Mouse (Mus musculus) gastrocnemius, postnatal 25 days (tissue): ENCODE measurements around the gene Smad5. TPM values are rescaled to one million over a fixed set of nuclear protein-coding genes. Genes with fewer than 3 reads are reported as not detected.

Experiments used
- DNase-seq: peaks from one replicate; pipeline ENCODE4 v3.0.0; 2022
- total RNA-seq, 2 experiments: library from RNA; stranded (reverse); gene quantifications; 1 replicate in 1 of 2; 2 replicates in 1 of 2; pipeline ENCODE4 v1.2.3; 2021

The Smad5 gene
- total RNA-seq, 2 experiments from 2014 or later: 18.5 to 19.7 TPM

- no peak for DNase-seq
These were observed 886 bp upstream of the Smad5 start for GRCm38 (mm10) chr13:56701924-56702323.

GRCm38 (mm10) chr13:56703222-56703870 lies 536 bp downstream of the Smad5 start:
- DNase-seq: peak; percentile 72

DNA sequence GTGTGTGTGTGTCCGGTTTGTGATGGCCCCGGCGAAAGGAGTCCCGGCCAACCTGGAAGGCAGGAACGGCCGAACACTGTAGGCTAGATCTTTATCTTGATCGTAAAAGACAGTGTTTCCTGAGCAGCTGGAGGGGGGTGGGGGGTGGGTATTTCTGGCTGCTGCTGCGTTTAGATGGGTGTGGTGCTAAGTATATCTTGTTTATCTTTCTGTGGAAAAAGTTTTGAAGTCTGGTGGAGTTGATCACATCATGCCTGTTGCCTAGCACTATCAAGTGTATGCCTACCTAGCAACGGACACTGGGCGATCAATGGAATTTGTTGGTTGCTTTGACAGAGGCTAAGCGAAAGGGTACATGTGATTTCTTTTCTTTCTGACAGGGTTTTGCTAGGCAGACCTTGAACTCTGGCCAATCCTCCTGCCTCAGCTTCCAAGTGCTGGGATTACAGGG lies 1.1 kb downstream of the Smad5 start:
- peak; percentile 16 for DNase-seq

DNA sequence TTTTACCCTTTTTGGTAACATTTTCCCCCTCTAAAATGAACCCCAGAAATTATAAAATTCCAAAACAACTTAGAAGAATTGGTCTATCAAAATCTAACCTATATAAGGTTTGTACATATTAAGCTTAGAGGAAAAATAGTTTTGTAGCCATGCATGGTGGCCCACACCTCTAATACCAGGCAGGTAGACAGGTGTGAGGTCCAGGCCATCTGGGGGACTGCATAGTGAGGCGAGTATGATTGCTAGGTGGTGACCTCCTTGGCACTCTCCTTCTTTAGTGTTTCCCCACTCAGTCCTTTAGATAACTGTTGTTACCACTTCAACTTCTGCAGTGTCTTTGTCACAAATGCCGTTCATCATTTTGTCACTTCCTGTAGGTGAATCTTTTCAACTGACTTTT lies 1.8 kb downstream of the Smad5 start:
- no peak for DNase-seq

DNA sequence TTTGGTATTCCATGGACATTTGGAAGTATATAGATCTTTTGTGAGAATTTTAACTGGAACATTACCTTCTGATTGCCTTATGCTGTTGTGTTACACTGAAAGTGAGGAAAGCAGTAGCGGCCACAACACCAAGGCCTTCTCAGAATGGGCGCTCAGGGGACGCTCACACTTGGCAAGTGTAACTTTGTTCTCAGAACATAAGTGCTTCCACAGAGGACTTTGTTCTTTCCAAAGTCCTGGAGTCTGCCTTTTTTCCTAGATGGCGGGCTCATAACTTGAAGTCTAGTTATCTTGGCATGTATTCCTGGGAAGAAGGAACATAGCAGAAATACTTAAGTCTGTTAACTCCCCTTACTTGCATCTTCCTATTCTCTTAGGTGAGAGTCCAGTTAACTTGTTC lies 4.3 kb downstream of the Smad5 start:
- no peak for DNase-seq

DNA sequence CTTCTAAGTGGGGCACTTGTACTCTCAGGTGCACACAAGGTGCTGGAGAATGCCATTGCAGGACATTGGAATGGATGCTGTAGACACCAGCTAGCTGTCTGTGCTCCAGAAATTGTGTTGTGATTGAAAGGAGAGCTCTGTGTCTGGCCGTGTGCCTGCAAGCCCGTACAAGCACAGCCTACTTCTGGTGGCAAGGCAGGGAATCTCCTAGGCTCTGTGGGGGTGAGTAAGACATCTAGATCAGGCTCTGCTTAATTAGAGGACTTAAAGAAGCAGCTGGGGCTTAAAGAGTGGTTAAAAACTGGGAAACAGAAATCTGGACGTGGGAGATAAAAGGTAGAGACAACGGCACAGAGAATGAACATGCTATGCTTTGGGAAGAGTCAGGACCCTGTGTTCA lies 4.8 kb downstream of the Smad5 start:
- DNase-seq: no peak

GRCm38 (mm10) chr13:56710620-56711019 lies 7.8 kb downstream of the Smad5 start:
- DNase-seq: no peak

DNA sequence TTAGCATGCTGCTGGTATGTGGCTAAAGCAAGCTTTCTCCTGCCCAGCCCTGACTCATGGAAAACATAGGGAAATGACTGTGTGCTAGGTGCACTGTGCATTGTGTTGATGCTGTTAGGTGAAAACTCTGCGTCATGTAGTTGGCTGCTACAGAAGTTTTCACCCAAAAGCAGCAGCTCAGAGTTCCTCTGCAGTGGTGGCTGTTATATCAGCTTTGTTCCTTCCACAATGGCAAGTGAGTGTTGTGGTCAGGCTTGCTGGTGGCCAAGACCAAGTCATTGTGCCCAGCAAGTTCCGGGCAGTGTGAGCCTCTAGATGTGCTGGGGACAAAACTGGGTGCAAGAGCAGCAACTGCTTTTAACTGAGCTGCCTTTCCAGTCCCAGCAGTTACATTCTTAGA lies 9.4 kb downstream of the Smad5 start:
- DNase-seq: no peak

GRCm38 (mm10) chr13:56726551-56726950 lies 23.7 kb downstream of the Smad5 start:
- no peak for DNase-seq

- no peak for DNase-seq
These were observed 26.2 kb downstream of the Smad5 start for GRCm38 (mm10) chr13:56729046-56729445.

GRCm38 (mm10) chr13:56734617-56735016 lies 31.8 kb downstream of the Smad5 start:
- DNase-seq: no peak

DNA sequence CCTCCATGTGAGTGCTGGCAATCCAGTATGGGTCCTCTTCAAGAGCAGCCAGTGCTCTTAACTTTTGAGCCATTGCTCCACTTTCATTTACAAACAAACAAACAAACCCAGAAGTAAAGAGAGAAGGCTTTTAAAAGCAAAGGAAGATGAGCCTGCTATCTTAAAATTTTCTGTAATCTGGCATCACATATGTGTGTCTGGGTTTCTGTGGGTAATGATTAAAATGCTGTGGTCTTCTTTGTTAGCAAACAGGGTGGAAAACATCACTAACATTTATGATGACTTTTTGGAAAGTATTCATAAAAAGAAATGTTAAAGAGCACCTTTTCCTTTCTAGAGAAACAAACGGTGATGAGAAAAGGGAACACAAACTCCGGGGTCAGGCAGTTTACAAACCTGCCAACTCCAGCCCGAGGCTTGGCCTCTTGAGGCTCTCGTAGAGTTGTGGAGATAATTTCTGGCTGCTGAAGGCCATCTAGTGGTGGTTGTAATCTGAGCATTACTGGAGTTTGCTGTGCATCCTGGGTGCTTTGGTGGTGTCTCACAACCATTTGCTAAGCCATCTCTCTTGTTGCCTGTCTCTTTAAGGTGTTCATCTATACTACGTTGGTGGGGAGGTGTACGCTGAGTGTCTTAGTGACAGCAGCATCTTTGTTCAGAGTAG lies 32.5 kb downstream of the Smad5 start:
- no peak for DNase-seq

GRCm38 (mm10) chr13:56739556-56739955 lies 36.7 kb downstream of the Smad5 start:
- DNase-seq: no peak

DNA sequence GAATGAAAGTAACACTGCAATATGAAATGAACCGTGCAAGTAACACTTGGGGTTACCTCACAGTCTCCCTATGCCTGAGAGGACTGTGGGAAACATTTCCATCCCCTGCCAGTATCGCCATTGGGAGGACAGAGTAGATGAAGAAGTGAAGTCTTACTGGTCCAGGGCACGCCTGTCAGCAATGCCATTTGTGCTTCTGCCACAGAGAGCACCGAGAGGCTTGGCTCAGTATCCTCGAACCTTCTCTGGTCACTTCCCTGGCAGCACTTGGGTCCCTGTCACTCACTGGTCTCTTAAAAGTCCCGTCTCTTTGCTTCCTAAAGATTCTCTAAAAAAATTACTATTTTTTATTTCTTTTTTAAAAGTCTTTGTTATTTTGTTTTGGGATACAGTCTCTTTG lies 37.7 kb downstream of the Smad5 start:
- DNase-seq: no peak

- no peak for DNase-seq
These were observed 38.9 kb downstream of the Smad5 start for GRCm38 (mm10) chr13:56741691-56742090.

- DNase-seq: no peak
These were observed 39.6 kb downstream of the Smad5 start for GRCm38 (mm10) chr13:56742325-56742901.

DNA sequence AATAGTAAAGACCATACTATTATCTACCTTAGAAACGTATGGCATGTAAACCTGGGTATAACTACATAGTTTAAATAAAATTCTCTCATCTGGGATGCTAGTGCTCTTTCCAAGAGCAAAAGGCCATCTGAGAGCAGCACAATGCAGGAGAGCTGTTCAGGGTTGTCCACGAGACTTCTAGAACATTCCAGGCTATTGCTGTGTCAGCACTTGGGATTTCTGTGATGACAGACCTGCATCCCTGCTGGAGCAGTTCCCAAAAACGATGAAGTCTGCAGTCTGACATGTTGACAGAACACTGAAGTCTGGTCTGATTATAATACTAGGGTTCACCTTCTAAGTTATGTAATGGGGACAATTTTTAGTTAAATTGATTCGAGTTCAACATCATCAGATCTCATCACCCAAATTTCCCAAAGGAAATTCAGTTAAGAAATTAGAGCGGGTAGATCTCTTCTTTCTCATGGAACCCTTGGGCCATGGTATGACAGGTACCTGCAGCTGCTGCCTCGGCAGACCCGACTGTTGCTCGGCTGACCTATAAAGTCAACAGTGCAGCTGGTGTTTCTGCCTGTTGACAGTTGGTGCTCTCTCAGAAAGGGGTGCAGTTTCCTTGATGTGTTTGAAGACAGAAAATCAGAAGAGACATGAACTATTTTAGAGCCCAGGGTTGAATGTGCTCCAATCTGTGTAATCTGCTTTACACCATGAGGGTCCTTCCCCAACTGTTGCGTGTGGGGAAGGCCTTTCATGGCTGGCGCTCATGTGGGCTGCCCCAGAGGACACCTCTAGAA lies 44.1 kb downstream of the Smad5 start:
- no peak for DNase-seq

DNA sequence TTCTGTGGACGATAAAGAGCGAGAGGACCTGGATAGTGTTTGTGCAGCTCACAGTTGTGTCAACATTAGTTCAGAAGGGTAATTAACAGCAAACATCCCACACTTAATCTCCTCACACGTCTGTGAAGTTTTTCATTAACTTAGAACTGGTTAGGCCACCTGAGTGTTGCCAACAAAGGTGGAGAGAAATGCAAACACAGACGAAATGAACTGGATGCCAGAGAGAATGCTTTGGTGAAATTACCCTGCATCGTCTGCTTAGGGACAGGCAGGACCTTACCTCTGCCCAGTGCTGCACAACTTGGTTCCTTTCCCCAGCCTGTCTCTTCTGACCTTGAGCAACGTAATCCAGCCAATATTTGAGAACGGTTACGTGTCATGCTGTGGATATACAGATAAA lies 44.7 kb downstream of the Smad5 start:
- no peak for DNase-seq

DNA sequence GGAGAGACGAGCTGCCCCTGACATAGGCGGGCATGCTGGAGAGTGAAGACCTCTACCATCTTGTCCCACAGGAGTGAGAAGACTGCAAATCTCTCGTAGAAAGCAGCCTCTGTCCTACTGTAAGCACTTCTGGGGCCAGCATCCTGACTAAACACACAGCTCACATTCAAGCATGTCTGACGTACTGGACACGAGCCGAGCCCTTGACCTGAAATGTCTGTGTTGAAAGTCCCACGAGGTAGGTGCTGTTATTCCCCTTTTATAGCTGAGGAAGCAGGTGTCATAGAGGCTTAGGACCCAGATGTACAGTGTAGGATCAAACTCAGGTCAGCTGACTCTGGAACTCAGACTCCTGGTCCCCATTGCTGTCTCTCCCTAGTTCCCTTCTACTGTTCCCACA lies 46.6 kb downstream of the Smad5 start:
- DNase-seq: no peak

DNA sequence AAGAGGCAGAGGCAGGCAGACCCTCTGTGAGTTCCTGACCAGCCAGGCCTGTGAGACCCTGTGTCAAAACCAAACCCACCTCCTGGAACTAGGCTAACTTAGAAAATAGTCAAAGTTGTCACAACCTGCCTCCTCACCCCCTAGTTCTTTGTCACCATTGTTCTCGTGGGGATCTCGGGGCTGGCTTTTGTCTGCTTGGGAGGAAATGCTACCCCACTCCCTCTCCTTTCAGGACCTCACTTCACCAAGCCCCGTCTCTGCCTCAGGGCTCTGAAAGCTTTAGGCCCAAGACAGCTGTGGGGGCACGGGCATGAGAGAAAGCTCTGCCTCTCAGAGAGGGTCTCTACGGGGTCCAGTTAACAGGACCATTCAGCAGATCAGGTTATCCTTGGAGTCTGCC lies 49.0 kb downstream of the Smad5 start:
- no peak for DNase-seq

GRCm38 (mm10) chr13:56752474-56753191 lies 49.8 kb downstream of the Smad5 start:
- no peak for DNase-seq
